Mouse (Mus musculus): ENCODE measurements around the gene Slc7a7. TPM values are rescaled to one million over a fixed set of nuclear protein-coding genes. Genes with fewer than 3 reads are reported as not detected.

The Slc7a7 gene
- total RNA-seq, 1 experiment = 93.1 TPM

- H3K4me1 ChIP-seq (ENCODE audit: control insufficient read depth in 2 of 2, insufficient read depth in 2 of 2, low read length in 2 of 2, poor library complexity in 1 of 2) = no peaks in the 10 kb centered on the region; a peak in 1 of 4 replicates
- no peaks in the 10 kb centered on the region for H3K9me3 ChIP-seq (ENCODE audit: control insufficient read depth, insufficient read depth, low read depth, low read length)
- no peak overlapping the region for H3K27ac ChIP-seq (ENCODE audit: insufficient read depth, low read depth, low read length, poor library complexity, severe bottlenecking)
- H3K4me3 ChIP-seq (ENCODE audit: insufficient read depth in 1 of 2, low read depth in 1 of 2, low read length in 2 of 2, poor library complexity in 1 of 2, severe bottlenecking in 1 of 2) = no peak overlapping the region
- no peak for DNase-seq (ENCODE audit: low read depth, low spot score)
- H3K9ac ChIP-seq (ENCODE audit: insufficient read depth, low read depth, low read length, poor library complexity, severe bottlenecking) = no peak overlapping the region
- in situ Hi-C loops (cut with MboI; ENCODE audit: low sequenced_read_pairs in 2 of 2, unreplicated experiment in 2 of 2) = loop anchor here in 1 of 2 experiments (25.0 kb wide), 1 partner anchor 307 kb away; no protein-coding TSS in a partner anchor
- TF ChIP-seq CHD2 (IDR thresholded peaks at IDR 0.05; ENCODE audit: low read depth, low read length) = no peak
- H3K36me3 ChIP-seq (ENCODE audit: control insufficient read depth, insufficient read depth, low read length, poor library complexity, severe bottlenecking) = peaks cover 59% of the 10 kb centered on the region
These were observed 48.2 kb downstream of the Slc7a7 start for GRCm38 (mm10) chr14:54369372-54369771.

- no peak for DNase-seq (ENCODE audit: low read depth, low spot score)
- H3K9me3 ChIP-seq (ENCODE audit: control insufficient read depth, insufficient read depth, low read depth, low read length) = no peaks in the 10 kb centered on the region
- no peak overlapping the region for H3K4me3 ChIP-seq (ENCODE audit: insufficient read depth in 1 of 2, low read depth in 1 of 2, low read length in 2 of 2, poor library complexity in 1 of 2, severe bottlenecking in 1 of 2)
- H3K4me1 ChIP-seq (ENCODE audit: control insufficient read depth in 2 of 2, insufficient read depth in 2 of 2, low read length in 2 of 2, poor library complexity in 1 of 2) = no peaks in the 10 kb centered on the region; a peak in 1 of 4 replicates
- H3K36me3 ChIP-seq (ENCODE audit: control insufficient read depth, insufficient read depth, low read length, poor library complexity, severe bottlenecking) = peaks cover 52% of the 10 kb centered on the region
- TF ChIP-seq HCFC1 (IDR thresholded peaks at IDR 0.05; ENCODE audit: borderline replicate concordance, insufficient read depth, low read length) (no peak), MAFK (IDR thresholded peaks at IDR 0.05; ENCODE audit: insufficient read depth, low read depth, low read length) (no peak), ZC3H11A (IDR thresholded peaks at IDR 0.05; ENCODE audit: borderline replicate concordance, low read depth, low read length) (no peak)
- H3K27ac ChIP-seq (ENCODE audit: insufficient read depth, low read depth, low read length, poor library complexity, severe bottlenecking) = no peak overlapping the region
- in situ Hi-C loops (cut with MboI; ENCODE audit: low sequenced_read_pairs in 2 of 2, unreplicated experiment in 2 of 2) = loop anchor here in 1 of 2 experiments (25.0 kb wide), 1 partner anchor 305 kb away; no protein-coding TSS in a partner anchor
- no peak overlapping the region for H3K9ac ChIP-seq (ENCODE audit: insufficient read depth, low read depth, low read length, poor library complexity, severe bottlenecking)
These were observed 50.0 kb downstream of the Slc7a7 start for GRCm38 (mm10) chr14:54367429-54368060.

- Histone ChIP-seq H3K27ac (ENCODE audit: insufficient read depth, low read depth, low read length, poor library complexity, severe bottlenecking) (no peak overlapping the region), H3K36me3 (ENCODE audit: control insufficient read depth, insufficient read depth, low read length, poor library complexity, severe bottlenecking) (peaks cover 48% of the 10 kb centered on the region), H3K4me1 (ENCODE audit: control insufficient read depth in 2 of 2, insufficient read depth in 2 of 2, low read length in 2 of 2, poor library complexity in 1 of 2) (peaks cover 0 to 2% of the 10 kb centered on the region in 2 experiments; a peak in 2 of 4 replicates), H3K9me3 (ENCODE audit: control insufficient read depth, insufficient read depth, low read depth, low read length) (no peaks in the 10 kb centered on the region), H3K4me3 (ENCODE audit: insufficient read depth in 1 of 2, low read depth in 1 of 2, low read length in 2 of 2, poor library complexity in 1 of 2, severe bottlenecking in 1 of 2) (no peak overlapping the region), H3K9ac (ENCODE audit: insufficient read depth, low read depth, low read length, poor library complexity, severe bottlenecking) (no peak overlapping the region)
- in situ Hi-C loops (cut with MboI; ENCODE audit: low sequenced_read_pairs in 2 of 2, unreplicated experiment in 2 of 2) = loop anchor here in 1 of 2 experiments (25.0 kb wide), 1 partner anchor 304 kb away; no protein-coding TSS in a partner anchor
- TF ChIP-seq CHD2 (IDR thresholded peaks at IDR 0.05; ENCODE audit: low read depth, low read length) (no peak), ZC3H11A (IDR thresholded peaks at IDR 0.05; ENCODE audit: borderline replicate concordance, low read depth, low read length) (no peak), ZNF384 (IDR thresholded peaks at IDR 0.05; ENCODE audit: low read depth, low read length) (no peak), HCFC1 (IDR thresholded peaks at IDR 0.05; ENCODE audit: borderline replicate concordance, insufficient read depth, low read length) (no peak), MAFK (IDR thresholded peaks at IDR 0.05; ENCODE audit: insufficient read depth, low read depth, low read length) (no peak)
- DNase-seq (ENCODE audit: low read depth, low spot score) = no peak
These were observed 51.0 kb downstream of the Slc7a7 start for GRCm38 (mm10) chr14:54366581-54366980.

DNA sequence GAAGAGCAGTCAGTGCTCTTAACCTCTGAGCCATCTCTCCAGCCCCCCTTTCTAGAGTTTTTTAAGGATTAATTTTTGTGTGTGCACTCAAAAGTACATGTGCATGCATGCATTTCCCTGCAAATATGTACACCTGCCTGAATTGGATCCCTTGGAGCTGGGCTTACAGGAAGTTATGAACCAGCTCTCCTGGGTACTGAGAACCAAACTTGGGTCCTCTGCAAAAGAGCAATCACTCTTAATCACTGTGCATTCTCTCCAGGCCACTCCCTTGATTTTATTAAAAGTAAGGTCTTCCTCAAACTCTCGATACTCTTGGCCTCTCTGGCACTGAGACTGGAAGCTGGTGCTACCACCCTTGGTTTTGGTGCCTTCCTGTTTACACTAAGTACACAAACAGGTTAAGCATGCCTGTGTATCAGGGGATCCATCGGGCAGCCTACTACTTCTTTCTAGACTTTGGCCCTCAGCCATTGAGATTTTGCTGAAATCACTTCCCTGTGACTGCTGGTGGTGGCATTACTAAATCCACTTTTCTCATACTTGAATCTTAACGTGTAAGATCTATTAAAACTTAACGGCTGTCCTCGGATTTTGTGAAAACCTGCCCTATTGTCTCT is 52.4 kb downstream of the Slc7a7 start:
- Histone ChIP-seq H3K4me3 (ENCODE audit: insufficient read depth in 1 of 2, low read depth in 1 of 2, low read length in 2 of 2, poor library complexity in 1 of 2, severe bottlenecking in 1 of 2) (no peak overlapping the region), H3K36me3 (ENCODE audit: control insufficient read depth, insufficient read depth, low read length, poor library complexity, severe bottlenecking) (peaks cover 47% of the 10 kb centered on the region), H3K27ac (ENCODE audit: insufficient read depth, low read depth, low read length, poor library complexity, severe bottlenecking) (no peak overlapping the region), H3K9me3 (ENCODE audit: control insufficient read depth, insufficient read depth, low read depth, low read length) (no peaks in the 10 kb centered on the region), H3K9ac (ENCODE audit: insufficient read depth, low read depth, low read length, poor library complexity, severe bottlenecking) (no peak overlapping the region), H3K4me1 (ENCODE audit: control insufficient read depth in 2 of 2, insufficient read depth in 2 of 2, low read length in 2 of 2, poor library complexity in 1 of 2) (peaks cover 0 to 2% of the 10 kb centered on the region in 2 experiments; a peak in 2 of 4 replicates)
- in situ Hi-C loops (cut with MboI; ENCODE audit: low sequenced_read_pairs in 2 of 2, unreplicated experiment in 2 of 2) = loop anchor here in 1 of 2 experiments (25.0 kb wide), 1 partner anchor 303 kb away; no protein-coding TSS in a partner anchor
- DNase-seq (ENCODE audit: low read depth, low spot score) = no peak
- TF ChIP-seq MAFK (IDR thresholded peaks at IDR 0.05; ENCODE audit: insufficient read depth, low read depth, low read length) (no peak), CHD2 (IDR thresholded peaks at IDR 0.05; ENCODE audit: low read depth, low read length) (no peak), ZC3H11A (IDR thresholded peaks at IDR 0.05; ENCODE audit: borderline replicate concordance, low read depth, low read length) (no peak), HCFC1 (IDR thresholded peaks at IDR 0.05; ENCODE audit: borderline replicate concordance, insufficient read depth, low read length) (no peak), ZNF384 (IDR thresholded peaks at IDR 0.05; ENCODE audit: low read depth, low read length) (no peak)
